Mouse (Mus musculus) ovary, adult 18-20 months (tissue): Measurements from ENCODE around the gene 2610507B11Rik.

Experiments used
- DNase-seq: peaks from one replicate; pipeline ENCODE4 v3.0.0; 2022; ENCODE audit warnings: low spot score, mixed read lengths

The 2610507B11Rik gene

GRCm38 (mm10) chr11:78289146-78289763 lies 27.7 kb downstream of the 2610507B11Rik start:
- DNase-seq, result no peak

- DNase-seq, result no peak
These were observed 29.1 kb downstream of the 2610507B11Rik start, which contains the start of gene BC030499 for GRCm38 (mm10) chr11:78290654-78291053. Gene BC030499, plus strand, starts transcription at chr11:78290841.

GRCm38 (mm10) chr11:78294585-78294984 lies 33.0 kb downstream of the 2610507B11Rik start:
- no peak for DNase-seq

GRCm38 (mm10) chr11:78300917-78301316 lies 39.4 kb downstream of the 2610507B11Rik start:
- no peak for DNase-seq

DNA sequence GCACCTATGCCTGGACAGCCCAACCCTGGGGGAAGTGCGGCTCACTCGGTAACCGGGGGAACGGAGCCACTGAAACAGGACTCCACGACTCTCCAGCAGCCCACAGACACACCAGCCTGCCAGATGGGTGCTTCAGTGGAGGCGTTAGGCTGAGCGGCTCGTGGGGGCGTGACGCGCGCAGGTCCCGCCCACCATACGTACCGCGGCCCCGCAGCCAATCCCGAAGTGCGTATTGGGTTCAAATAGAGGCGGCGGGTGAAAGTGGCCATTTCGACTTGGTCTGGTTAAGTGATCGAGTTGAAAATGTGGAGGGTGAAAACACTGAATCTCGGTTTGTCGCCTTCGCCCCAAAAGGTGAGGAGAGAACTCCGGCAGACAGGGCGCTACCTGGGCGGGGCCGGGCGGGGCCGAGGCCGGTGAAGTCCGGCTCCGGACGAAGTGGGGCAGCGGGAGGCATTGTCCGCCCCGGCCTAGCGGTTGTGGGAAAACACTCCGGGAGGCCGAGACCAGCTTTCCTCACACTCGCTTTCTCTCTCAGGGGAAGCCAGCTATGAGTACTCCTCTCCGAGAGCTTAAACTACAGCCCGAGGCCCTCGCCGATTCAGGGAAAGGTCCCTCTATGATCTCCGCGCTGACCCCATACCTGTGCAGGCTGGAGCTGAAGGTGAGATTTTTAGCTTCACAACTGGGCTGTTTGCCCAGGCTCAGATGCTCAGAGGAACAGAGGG lies 40.0 kb downstream of the 2610507B11Rik start, which contains the start of gene Spag5:
TSS of gene Spag5 (plus strand) at position 173 of the 728 bp plus-strand sequence.
- DNase-seq, result peak; percentile 82

DNA sequence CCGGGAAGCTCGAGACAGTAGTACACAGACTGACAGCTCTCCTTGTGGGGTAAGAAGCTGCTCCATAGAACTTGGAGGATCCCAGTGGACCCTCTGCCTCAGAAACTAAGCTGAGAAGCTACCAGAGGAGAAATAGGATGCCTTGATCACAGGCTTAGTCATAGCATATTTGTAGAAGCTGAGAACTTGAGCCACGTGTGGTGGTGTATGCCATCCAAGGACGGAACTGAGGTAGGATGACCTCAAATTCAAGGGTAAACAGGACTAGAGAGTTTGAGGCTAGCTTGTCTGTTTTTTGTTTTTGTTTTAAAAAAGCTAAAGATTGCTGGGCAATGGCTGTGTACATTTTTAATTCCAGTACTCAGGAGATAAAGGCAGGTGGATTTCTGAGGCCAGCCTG lies 43.7 kb downstream of the 2610507B11Rik start:
- DNase-seq, result no peak

- DNase-seq, result no peak
These were observed 49.4 kb downstream of the 2610507B11Rik start for GRCm38 (mm10) chr11:78310861-78311511.

- DNase-seq, result no peak
These were observed 52.1 kb downstream of the 2610507B11Rik start for GRCm38 (mm10) chr11:78313662-78314061.

- DNase-seq, result no peak
These were observed 56.9 kb downstream of the 2610507B11Rik start for GRCm38 (mm10) chr11:78318411-78318810.

- DNase-seq, result no peak
These were observed 60.7 kb downstream of the 2610507B11Rik start for GRCm38 (mm10) chr11:78322076-78322831.

GRCm38 (mm10) chr11:78322860-78323259 lies 61.3 kb downstream of the 2610507B11Rik start, which contains the start of gene Aldoc:
Gene Aldoc, plus strand, starts transcription at chr11:78322968.
- peak; percentile 89 for DNase-seq

DNA sequence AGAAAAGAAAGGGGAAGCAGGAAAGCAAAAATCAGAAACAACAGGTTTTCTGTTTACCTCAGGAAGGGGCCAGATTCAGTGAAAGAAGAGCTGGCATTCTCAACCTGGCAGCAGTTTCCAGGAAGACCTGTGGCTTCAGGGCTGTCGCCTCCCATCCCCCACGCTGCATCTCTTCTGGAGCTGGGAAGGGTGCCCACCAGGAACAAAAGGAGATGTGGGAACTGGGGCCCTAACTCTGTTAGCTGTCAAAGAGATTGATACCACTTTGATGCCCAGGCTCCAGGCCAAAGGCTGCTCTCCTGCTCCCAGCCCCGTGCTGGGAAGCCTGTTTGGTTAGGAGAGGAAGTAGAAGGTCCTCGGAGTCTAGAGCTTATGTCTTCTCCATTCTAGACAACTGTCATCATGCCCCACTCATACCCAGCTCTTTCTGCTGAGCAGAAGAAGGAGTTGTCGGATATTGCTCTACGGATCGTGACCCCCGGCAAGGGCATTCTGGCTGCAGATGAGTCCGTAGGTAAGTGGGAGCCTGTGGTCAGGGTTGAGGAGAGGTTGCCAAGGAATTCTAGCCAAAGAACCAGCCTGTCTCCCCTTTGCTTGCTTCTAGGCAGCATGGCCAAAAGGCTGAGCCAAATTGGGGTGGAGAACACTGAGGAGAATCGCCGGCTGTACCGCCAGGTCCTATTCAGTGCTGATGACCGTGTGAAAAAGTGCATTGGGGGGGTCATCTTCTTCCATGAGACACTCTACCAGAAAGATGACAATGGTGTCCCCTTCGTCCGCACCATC lies 62.6 kb downstream of the 2610507B11Rik start:
- no peak for DNase-seq

DNA sequence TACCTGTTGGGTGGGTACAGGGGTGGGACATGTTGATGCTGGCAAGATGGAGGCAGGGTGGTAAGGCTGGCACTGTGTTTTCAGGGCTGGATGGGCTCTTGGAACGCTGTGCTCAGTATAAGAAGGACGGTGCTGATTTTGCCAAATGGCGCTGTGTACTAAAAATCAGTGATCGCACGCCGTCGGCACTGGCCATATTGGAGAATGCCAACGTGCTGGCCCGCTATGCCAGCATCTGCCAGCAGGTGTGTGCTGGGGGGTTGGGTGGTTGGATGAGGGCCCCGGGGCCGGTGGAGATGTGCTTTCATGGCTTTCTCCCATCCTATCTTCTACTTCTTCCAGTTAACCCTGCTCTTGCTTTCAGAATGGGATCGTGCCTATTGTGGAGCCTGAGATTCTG lies 63.4 kb downstream of the 2610507B11Rik start:
- no peak for DNase-seq

GRCm38 (mm10) chr11:78327215-78327614 lies 65.7 kb downstream of the 2610507B11Rik start:
- no peak for DNase-seq

DNA sequence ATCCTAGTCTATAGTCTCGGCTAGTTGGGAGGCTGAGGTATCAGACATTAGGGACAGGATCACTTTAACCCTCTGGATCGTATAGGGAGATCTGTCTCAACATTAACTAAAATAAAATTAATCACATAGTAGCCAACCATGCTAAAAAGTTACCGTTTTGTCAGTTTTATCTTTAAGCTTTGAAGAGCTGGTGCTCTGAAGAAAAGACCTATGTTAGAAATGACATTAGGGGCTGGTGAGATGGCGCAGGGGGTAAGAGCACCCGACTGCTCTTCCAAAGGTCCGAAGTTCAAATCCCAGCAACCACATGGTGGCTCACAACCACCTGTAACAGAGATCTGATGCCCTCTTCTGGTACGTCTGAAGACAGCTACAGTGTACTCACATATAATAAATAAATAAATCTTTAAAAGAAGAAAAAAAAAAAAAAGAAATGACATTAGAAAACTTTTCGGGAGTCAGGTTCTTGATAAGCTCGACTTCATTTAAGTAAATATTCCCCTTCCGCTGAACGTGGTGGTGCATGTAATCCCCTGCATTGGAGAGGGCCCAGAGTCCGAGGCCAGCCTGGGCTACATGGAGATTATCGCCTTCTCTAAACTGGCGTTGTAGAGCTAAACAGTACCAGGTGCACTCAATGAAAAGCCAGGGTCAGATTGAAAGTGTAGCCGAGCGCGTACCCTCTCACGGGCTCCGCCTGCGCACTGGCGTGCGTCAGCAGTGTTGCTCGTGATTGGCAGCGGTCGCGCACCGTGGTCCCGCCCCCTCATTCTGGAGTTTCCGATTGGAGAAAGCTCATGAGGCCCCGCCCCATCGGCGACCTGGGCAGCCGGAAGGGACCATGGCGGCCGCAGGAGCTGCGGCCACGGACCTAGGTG lies 66.3 kb downstream of the 2610507B11Rik start, which contains the start of gene Pigs:
TSS of gene Pigs (plus strand) at position 782 of the 878 bp plus-strand sequence.
- DNase-seq, result peak; percentile 91

GRCm38 (mm10) chr11:78328512-78329056 lies 67.0 kb downstream of the 2610507B11Rik start:
- DNase-seq, result no peak

DNA sequence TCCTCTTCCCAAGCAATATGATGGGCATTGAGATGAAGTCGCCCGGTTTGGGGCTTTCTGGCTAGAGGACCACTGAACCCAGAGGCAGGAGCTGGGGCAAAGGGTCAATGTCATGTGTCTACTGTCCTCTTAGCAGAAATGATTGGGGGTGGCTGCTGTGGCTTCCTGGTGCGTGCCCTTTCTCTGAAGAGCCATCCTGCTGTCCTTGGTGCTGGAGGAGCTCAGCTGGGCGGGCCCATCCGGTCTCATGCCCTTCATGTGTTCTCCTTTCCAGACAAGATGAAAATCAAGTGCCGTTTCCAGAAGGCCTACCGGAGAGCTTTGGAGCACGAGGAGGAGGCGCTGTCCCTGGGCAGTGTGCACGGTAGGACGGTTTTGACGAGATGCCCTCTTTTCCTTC lies 71.1 kb downstream of the 2610507B11Rik start:
- no peak for DNase-seq

GRCm38 (mm10) chr11:78333992-78334391 lies 72.4 kb downstream of the 2610507B11Rik start:
- DNase-seq, result no peak

DNA sequence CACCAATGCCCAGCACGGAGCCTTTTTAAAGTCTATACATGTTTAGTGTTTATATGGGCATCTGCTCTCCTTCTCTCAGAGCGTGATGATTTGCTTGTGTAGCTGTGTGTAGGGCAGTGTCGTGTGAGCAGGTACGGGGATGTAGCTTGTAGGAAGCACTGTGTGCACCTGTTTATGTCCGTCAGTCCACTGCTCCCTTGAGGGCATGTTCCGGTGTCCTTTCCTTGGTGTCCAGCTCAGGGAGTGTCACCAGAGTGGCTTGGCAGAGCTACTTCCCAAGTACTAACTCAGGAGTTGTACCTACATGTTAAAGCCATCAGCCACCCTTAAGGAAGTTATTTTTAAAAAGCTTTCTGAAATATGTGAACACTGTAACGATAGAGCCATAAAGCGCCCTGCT lies 75.5 kb downstream of the 2610507B11Rik start:
- DNase-seq, result no peak
